19 mouse cellular contexts compared by ENCODE assay signal in genomic region chr10:6492694-6493093, GRCm38 (mm10).
A peak's percentile ranks its signal among the peaks of the same experiment; 100 is the strongest.
DNase-seq lines count a peak whose midpoint lies in the region; ATAC-seq and TF ChIP-seq lines count a peak whose summit lies in the region.
"Had no signal": no experiment of that assay in that cellular context is flagged by ENCODE, and none has a peak within 500 bp of the region (broad histone marks: within the 10 kb centered on the region; RNA-seq: fewer than 3 reads in every experiment).

No protein-coding gene starts in this region.

- ATAC-seq in midbrain, postnatal 0 days (ENCODE audit: low FRiP score): no peak
- ATAC-seq in midbrain, embryonic 13.5 days: no peak
- ATAC-seq in forebrain, embryonic 11.5 days (replicated peaks; ENCODE audit: low FRiP score): no peak
- ATAC-seq: forebrain, postnatal 0 days; lung, postnatal 0 days had no signal

- no peaks in the 10 kb centered on the region for H3K27me3 ChIP-seq in midbrain, postnatal 0 days (ENCODE audit: insufficient read depth, low read length)
- no peaks in the 10 kb centered on the region for H3K27me3 ChIP-seq in midbrain, embryonic 13.5 days
- H3K27me3 ChIP-seq in forebrain, embryonic 11.5 days (ENCODE audit: control insufficient read depth, insufficient read depth, low read length): no peaks in the 10 kb centered on the region
- H3K27me3 ChIP-seq: embryonic facial prominence, embryonic 13.5 days; heart, embryonic 12.5 days had no signal

- DNase-seq in gastrocnemius, adult 18-20 months (ENCODE audit: low spot score): peak; percentile 9
- DNase-seq in gastrocnemius, postnatal 25 days: no peak
- DNase-seq in midbrain, postnatal 0 days (ENCODE audit: low spot score): peak; percentile 72
- DNase-seq in cerebellum, adult 9-11 months: peak; percentile 33
- DNase-seq in retina, postnatal 1 day: peak; percentile 84
- no peak for DNase-seq in heart, adult 8-10 months (ENCODE audit: low spot score)
- DNase-seq in forebrain, embryonic 11.5 days (ENCODE audit: low spot score): no peak
- DNase-seq: adrenal gland, postnatal 14 days; forebrain, postnatal 0 days; kidney, adult 18-20 months; kidney, postnatal 10 days; liver; right cerebral cortex, postnatal 14 days; thymus, postnatal 25 days had no signal

- no peak overlapping the region for H3K4me3 ChIP-seq in midbrain, postnatal 0 days (ENCODE audit: low read depth, low read length)
- H3K4me3 ChIP-seq in midbrain, embryonic 13.5 days (replicated peaks): no peak overlapping the region
- H3K4me3 ChIP-seq in forebrain, embryonic 11.5 days (ENCODE audit: low read depth, low read length): no peak overlapping the region
- H3K4me3 ChIP-seq: embryonic facial prominence, embryonic 13.5 days; heart, embryonic 12.5 days had no signal

- no peak overlapping the region for H3K9ac ChIP-seq in midbrain, postnatal 0 days (replicated peaks; ENCODE audit: low read length, poor library complexity, severe bottlenecking)
- no peak overlapping the region for H3K9ac ChIP-seq in midbrain, embryonic 13.5 days (replicated peaks)
- no peak overlapping the region for H3K9ac ChIP-seq in forebrain, embryonic 11.5 days (ENCODE audit: low read length)
- H3K9ac ChIP-seq: embryonic facial prominence, embryonic 13.5 days; forebrain, postnatal 0 days; heart, embryonic 12.5 days had no signal

- no peak overlapping the region for H3K27ac ChIP-seq in midbrain, postnatal 0 days (ENCODE audit: low read depth, low read length)
- H3K27ac ChIP-seq in midbrain, embryonic 13.5 days: no peak overlapping the region
- no peak overlapping the region for H3K27ac ChIP-seq in forebrain, embryonic 11.5 days (ENCODE audit: low read depth, low read length)
- H3K27ac ChIP-seq: embryonic facial prominence, embryonic 13.5 days had no signal

- no peak for TF ChIP-seq CTCF in midbrain, postnatal 0 days (IDR thresholded peaks at IDR 0.05)

- WGBS in midbrain, postnatal 0 days: 75% methylated on average over 4 of the region's 4 CpGs
- WGBS in midbrain, embryonic 13.5 days: 74% methylated on average over 4 of the region's 4 CpGs
- 83% methylated on average over 4 of the region's 4 CpGs for WGBS in forebrain, embryonic 11.5 days

- H3K9me3 ChIP-seq in midbrain, postnatal 0 days (ENCODE audit: low read length): no peaks in the 10 kb centered on the region
- no peaks in the 10 kb centered on the region for H3K9me3 ChIP-seq in midbrain, embryonic 13.5 days
- H3K9me3 ChIP-seq in forebrain, embryonic 11.5 days (ENCODE audit: control insufficient read depth, low read length): no peaks in the 10 kb centered on the region
- H3K9me3 ChIP-seq: embryonic facial prominence, embryonic 13.5 days; G1E; heart, embryonic 12.5 days had no signal

- no peaks in the 10 kb centered on the region for H3K36me3 ChIP-seq in midbrain, postnatal 0 days (ENCODE audit: insufficient read depth, low read length)
- H3K36me3 ChIP-seq in midbrain, embryonic 13.5 days: no peaks in the 10 kb centered on the region
- no peaks in the 10 kb centered on the region for H3K36me3 ChIP-seq in forebrain, embryonic 11.5 days (ENCODE audit: control insufficient read depth, insufficient read depth, low read length)
- H3K36me3 ChIP-seq: embryonic facial prominence, embryonic 13.5 days; G1E; heart, embryonic 12.5 days had no signal

- H3K4me1 ChIP-seq in midbrain, postnatal 0 days (ENCODE audit: insufficient read depth, low read length): no peaks in the 10 kb centered on the region
- no peaks in the 10 kb centered on the region for H3K4me1 ChIP-seq in midbrain, embryonic 13.5 days (replicated peaks)
- no peaks in the 10 kb centered on the region for H3K4me1 ChIP-seq in forebrain, embryonic 11.5 days (replicated peaks; ENCODE audit: control insufficient read depth, insufficient read depth, low read length)
- H3K4me1 ChIP-seq: embryonic facial prominence, embryonic 13.5 days; heart, embryonic 12.5 days had no signal

- H3K4me2 ChIP-seq in midbrain, postnatal 0 days (ENCODE audit: low read depth, low read length, poor library complexity, severe bottlenecking): no peak overlapping the region
- H3K4me2 ChIP-seq in midbrain, embryonic 13.5 days (replicated peaks): no peak overlapping the region
- H3K4me2 ChIP-seq in forebrain, embryonic 11.5 days (ENCODE audit: low read depth, low read length, severe bottlenecking): no peak overlapping the region
- H3K4me2 ChIP-seq: embryonic facial prominence, embryonic 13.5 days; heart, embryonic 12.5 days had no signal

Comparison
In these comparisons a context has a peak if more than half of its experiments do, and no peak if none do; other contexts are left out.
1. DNase-seq: peak in gastrocnemius, adult 18-20 months (single experiment), midbrain, postnatal 0 days (single experiment), cerebellum, adult 9-11 months (single experiment) and retina, postnatal 1 day (single experiment); none in gastrocnemius, postnatal 25 days (single experiment), heart, adult 8-10 months (single experiment) and forebrain, embryonic 11.5 days (single experiment).